Mouse (Mus musculus): ENCODE data around the gene Gm37240.

DNA sequence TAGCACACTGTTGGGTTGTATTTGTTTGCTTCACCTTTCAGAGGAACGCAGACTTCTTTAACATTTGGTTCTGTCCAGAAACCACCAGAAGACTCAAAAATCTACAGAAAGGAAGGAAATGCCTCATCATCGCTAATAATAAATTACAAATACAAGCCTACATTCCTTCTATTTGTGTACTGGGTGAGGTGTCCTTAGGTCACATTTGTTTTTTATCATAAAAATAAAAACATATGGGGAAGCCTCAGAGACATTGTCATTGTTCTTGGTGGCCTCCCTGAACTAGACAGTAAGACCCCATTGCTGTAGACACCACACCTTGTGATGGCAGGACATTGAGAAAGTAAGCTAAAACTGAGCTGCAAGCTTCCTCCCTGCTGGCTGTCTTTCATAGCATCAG is 70.1 kb downstream of the Gm37240 start, which contains the start of gene Fam160a1:
- no peak for TF ChIP-seq GATA1 (IDR thresholded peaks at IDR 0.05; ENCODE audit: borderline replicate concordance, low read length)
- no peak for TF ChIP-seq CTCF (IDR thresholded peaks at IDR 0.05; ENCODE audit: low read depth, low read length)
- no peak for TF ChIP-seq TAL1 (conservative IDR thresholded peaks at IDR 0.05; ENCODE audit: low read depth, low read length)
